Mouse (Mus musculus): ENCODE results near the gene Padi1. TPM values are rescaled to one million over a fixed set of nuclear protein-coding genes. Genes with fewer than 3 reads are reported as not detected.

Gene Padi1
- polyA plus RNA-seq, 1 experiment from 2014 or later = 0.26 TPM

- Histone ChIP-seq H3K9ac (replicated peaks; ENCODE audit: low read length) (no peak overlapping the region), H3K27me3 (ENCODE audit: insufficient read depth, low read length) (no peaks in the 10 kb centered on the region; the same call in 1 of the 2 replicates), H3K4me3 (ENCODE audit: low read length) (no peak overlapping the region), H3K4me2 (replicated peaks; ENCODE audit: low read depth, low read length) (no peak overlapping the region; the same call in 1 of the 2 replicates), H3K9me3 (ENCODE audit: low read length) (no peaks in the 10 kb centered on the region), H3K36me3 (ENCODE audit: insufficient read depth, low read length) (no peaks in the 10 kb centered on the region), H3K27ac (ENCODE audit: low read length) (no peak overlapping the region), H3K4me1 (ENCODE audit: insufficient read depth, low read length) (peaks cover 36% of the 10 kb centered on the region)
- no peak for ATAC-seq (ENCODE audit: low FRiP score, low TSS enrichment)
- 12% methylated on average over 12 of the region's 14 CpGs for WGBS
Measured at GRCm38 (mm10) chr4:140812609-140813008, 33.0 kb downstream of the Padi1 start.

GRCm38 (mm10) chr4:140812191-140812590 is 33.4 kb downstream of the Padi1 start:
- H3K9ac ChIP-seq (replicated peaks; ENCODE audit: low read length) = no peak overlapping the region
- H3K36me3 ChIP-seq (ENCODE audit: insufficient read depth, low read length) = no peaks in the 10 kb centered on the region
- no peak for ATAC-seq (ENCODE audit: low FRiP score, low TSS enrichment)
- no peak overlapping the region for H3K4me3 ChIP-seq (ENCODE audit: low read length)
- no peaks in the 10 kb centered on the region; the same call in 1 of the 2 replicates for H3K27me3 ChIP-seq (ENCODE audit: insufficient read depth, low read length)
- no peaks in the 10 kb centered on the region for H3K9me3 ChIP-seq (ENCODE audit: low read length)
- H3K4me1 ChIP-seq (ENCODE audit: insufficient read depth, low read length) = peaks cover 36% of the 10 kb centered on the region
- no peak overlapping the region for H3K27ac ChIP-seq (ENCODE audit: low read length)
- WGBS = 53% methylated on average over 8 of the region's 8 CpGs
- H3K4me2 ChIP-seq (replicated peaks; ENCODE audit: low read depth, low read length) = no peak overlapping the region; the same call in 1 of the 2 replicates

DNA sequence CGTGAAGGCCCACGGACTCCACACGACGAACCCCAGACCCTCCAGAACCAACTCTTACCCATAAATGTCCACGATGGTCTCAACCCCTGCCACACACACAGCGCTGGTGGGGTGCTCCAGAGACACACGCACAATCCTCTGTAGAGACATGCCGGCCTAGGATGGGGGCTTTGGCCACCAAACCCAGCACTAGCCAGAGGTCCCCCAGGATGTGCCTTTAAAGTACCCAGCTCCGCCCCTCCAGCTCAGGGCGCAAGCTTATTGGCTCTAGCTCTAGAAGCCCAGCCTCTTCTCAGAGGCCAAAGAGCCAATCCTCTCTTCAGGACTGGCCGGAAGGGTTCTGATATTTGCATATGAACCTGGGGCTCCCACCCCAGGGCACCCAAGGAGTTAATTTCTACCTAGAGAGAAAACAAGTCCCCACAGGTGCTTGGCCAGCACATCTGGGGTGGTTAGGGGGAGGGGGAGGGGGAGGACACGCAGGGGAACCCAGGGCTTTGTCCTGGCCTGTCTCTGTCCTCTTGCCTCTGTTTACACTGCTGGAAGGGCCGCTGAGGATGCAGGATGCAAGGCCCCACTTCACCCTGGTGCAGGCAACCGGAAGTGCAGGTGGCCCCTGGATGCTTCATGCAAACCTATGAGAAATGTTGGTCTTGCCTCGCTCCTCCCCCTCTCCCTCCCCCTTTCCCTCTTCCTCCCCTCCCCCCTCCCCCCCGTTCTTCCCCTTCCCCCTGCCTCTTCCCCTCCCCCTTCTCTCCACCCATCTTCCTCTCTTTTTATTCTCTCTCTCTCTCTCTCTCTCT is 34.9 kb downstream of the Padi1 start, which contains the start of gene Padi3:
TSS of gene Padi3 (minus strand) at position 191 of the 803 bp plus-strand sequence.
- H3K4me1 ChIP-seq (ENCODE audit: insufficient read depth, low read length) = peaks cover 30% of the 10 kb centered on the region
- 78% methylated on average over 14 of the region's 16 CpGs for WGBS

GRCm38 (mm10) chr4:140809118-140809517 is 36.5 kb downstream of the Padi1 start:
- Histone ChIP-seq H3K27ac (ENCODE audit: low read length) (no peak overlapping the region), H3K36me3 (ENCODE audit: insufficient read depth, low read length) (no peaks in the 10 kb centered on the region), H3K4me3 (ENCODE audit: low read length) (no peak overlapping the region), H3K9ac (replicated peaks; ENCODE audit: low read length) (no peak overlapping the region), H3K9me3 (ENCODE audit: low read length) (no peaks in the 10 kb centered on the region), H3K4me2 (replicated peaks; ENCODE audit: low read depth, low read length) (no peak overlapping the region), H3K27me3 (ENCODE audit: insufficient read depth, low read length) (no peaks in the 10 kb centered on the region; the same call in 1 of the 2 replicates), H3K4me1 (ENCODE audit: insufficient read depth, low read length) (peaks cover 24% of the 10 kb centered on the region)
- no peak for ATAC-seq (ENCODE audit: low FRiP score, low TSS enrichment)
- WGBS = 72% methylated on average over 8 of the region's 8 CpGs

More for the DNA sequence above, 34.9 kb downstream of the Padi1 start, which contains the start of gene Padi3:
- Histone ChIP-seq H3K36me3 (ENCODE audit: insufficient read depth, low read length) (no peaks in the 10 kb centered on the region), H3K27ac (ENCODE audit: low read length) (no peak within 1 kb of the TSS), H3K4me3 (ENCODE audit: low read length) (no peak within 1 kb of the TSS), H3K4me2 (replicated peaks; ENCODE audit: low read depth, low read length) (no peak within 1 kb of the TSS), H3K9me3 (ENCODE audit: low read length) (no peaks in the 10 kb centered on the region), H3K9ac (replicated peaks; ENCODE audit: low read length) (no peak within 1 kb of the TSS), H3K27me3 (ENCODE audit: insufficient read depth, low read length) (no peaks in the 10 kb centered on the region; the same call in 1 of the 2 replicates)
- no peak for ATAC-seq (ENCODE audit: low FRiP score, low TSS enrichment)

GRCm38 (mm10) chr4:140804601-140805000 is 41.0 kb downstream of the Padi1 start:
- WGBS = 47% methylated on average over 9 of the region's 9 CpGs
- no peak for ATAC-seq (ENCODE audit: low FRiP score, low TSS enrichment)

GRCm38 (mm10) chr4:140801364-140801763 is 44.2 kb downstream of the Padi1 start:
- ATAC-seq (ENCODE audit: low FRiP score, low TSS enrichment) = no peak
- Histone ChIP-seq H3K27ac (ENCODE audit: low read length) (no peak overlapping the region), H3K4me1 (ENCODE audit: insufficient read depth, low read length) (no peaks in the 10 kb centered on the region), H3K9ac (replicated peaks; ENCODE audit: low read length) (no peak overlapping the region), H3K36me3 (ENCODE audit: insufficient read depth, low read length) (no peaks in the 10 kb centered on the region), H3K4me2 (replicated peaks; ENCODE audit: low read depth, low read length) (no peak overlapping the region), H3K4me3 (ENCODE audit: low read length) (no peak overlapping the region), H3K9me3 (ENCODE audit: low read length) (no peaks in the 10 kb centered on the region), H3K27me3 (ENCODE audit: insufficient read depth, low read length) (no peaks in the 10 kb centered on the region; the same call in 1 of the 2 replicates)
- WGBS = 82% methylated on average over 3 of the region's 3 CpGs

More at GRCm38 (mm10) chr4:140804601-140805000, 41.0 kb downstream of the Padi1 start:
- H3K27me3 ChIP-seq (ENCODE audit: insufficient read depth, low read length) = no peaks in the 10 kb centered on the region; the same call in 1 of the 2 replicates
- H3K27ac ChIP-seq (ENCODE audit: low read length) = no peak overlapping the region
- no peak overlapping the region for H3K4me2 ChIP-seq (replicated peaks; ENCODE audit: low read depth, low read length)
- H3K36me3 ChIP-seq (ENCODE audit: insufficient read depth, low read length) = no peaks in the 10 kb centered on the region
- no peaks in the 10 kb centered on the region for H3K9me3 ChIP-seq (ENCODE audit: low read length)
- no peak overlapping the region for H3K9ac ChIP-seq (replicated peaks; ENCODE audit: low read length)
- H3K4me1 ChIP-seq (ENCODE audit: insufficient read depth, low read length) = no peaks in the 10 kb centered on the region
- H3K4me3 ChIP-seq (ENCODE audit: low read length) = no peak overlapping the region

DNA sequence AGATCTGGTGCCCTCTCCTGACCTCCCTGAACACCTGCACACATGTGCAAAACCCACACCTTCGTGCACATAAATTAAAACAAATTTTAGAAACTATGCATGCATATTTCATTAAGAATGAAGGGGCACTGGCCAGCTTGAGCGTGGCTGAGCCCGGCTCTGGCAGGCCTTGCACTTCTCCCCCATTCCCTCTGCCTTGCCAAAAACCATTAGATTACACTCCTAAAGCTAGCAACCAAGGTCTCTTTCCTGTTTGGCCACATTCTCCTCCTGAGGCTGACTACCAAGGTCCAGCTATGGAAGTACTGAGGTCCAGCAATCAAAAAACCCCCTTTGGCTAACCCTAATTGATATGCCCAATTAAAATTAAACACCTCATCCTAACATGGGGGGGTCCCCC is 48.8 kb downstream of the Padi1 start:
- Histone ChIP-seq H3K36me3 (ENCODE audit: insufficient read depth, low read length) (no peaks in the 10 kb centered on the region), H3K9ac (replicated peaks; ENCODE audit: low read length) (no peak overlapping the region), H3K4me1 (ENCODE audit: insufficient read depth, low read length) (peaks cover 3% of the 10 kb centered on the region; the same call in 1 of the 2 replicates), H3K4me2 (replicated peaks; ENCODE audit: low read depth, low read length) (no peak overlapping the region), H3K4me3 (ENCODE audit: low read length) (no peak overlapping the region), H3K27ac (ENCODE audit: low read length) (no peak overlapping the region), H3K27me3 (ENCODE audit: insufficient read depth, low read length) (no peaks in the 10 kb centered on the region), H3K9me3 (ENCODE audit: low read length) (no peaks in the 10 kb centered on the region)
- ATAC-seq (ENCODE audit: low FRiP score, low TSS enrichment) = no peak
- 82% methylated on average over 3 of the region's 3 CpGs for WGBS

DNA sequence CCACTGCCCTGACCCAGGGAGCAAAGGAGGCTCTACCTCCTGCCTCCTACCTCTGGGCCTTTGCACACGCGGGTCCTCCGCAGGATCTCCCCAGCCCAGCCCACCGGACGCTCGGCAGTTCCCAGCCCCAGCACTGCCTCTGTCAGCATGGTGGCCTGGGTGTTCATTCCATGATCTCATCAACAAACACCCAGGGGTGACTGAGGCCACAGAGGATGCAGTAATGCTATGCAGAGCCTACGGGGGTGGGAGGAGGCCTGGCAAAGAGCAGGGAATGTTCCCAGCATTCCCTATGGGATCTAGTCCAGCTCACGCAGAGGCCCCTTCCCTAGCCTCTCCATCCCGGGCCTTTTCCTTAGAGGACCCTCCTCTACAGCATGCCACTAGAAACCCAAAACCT is 50.9 kb downstream of the Padi1 start:
- Histone ChIP-seq H3K4me3 (ENCODE audit: low read length) (no peak overlapping the region), H3K27ac (ENCODE audit: low read length) (no peak overlapping the region), H3K36me3 (ENCODE audit: insufficient read depth, low read length) (no peaks in the 10 kb centered on the region), H3K9me3 (ENCODE audit: low read length) (no peaks in the 10 kb centered on the region), H3K9ac (replicated peaks; ENCODE audit: low read length) (no peak overlapping the region), H3K4me2 (replicated peaks; ENCODE audit: low read depth, low read length) (no peak overlapping the region), H3K27me3 (ENCODE audit: insufficient read depth, low read length) (no peaks in the 10 kb centered on the region), H3K4me1 (ENCODE audit: insufficient read depth, low read length) (peaks cover 9% of the 10 kb centered on the region)
- no peak for ATAC-seq (ENCODE audit: low FRiP score, low TSS enrichment)
- WGBS = 76% methylated on average over 9 of the region's 9 CpGs

DNA sequence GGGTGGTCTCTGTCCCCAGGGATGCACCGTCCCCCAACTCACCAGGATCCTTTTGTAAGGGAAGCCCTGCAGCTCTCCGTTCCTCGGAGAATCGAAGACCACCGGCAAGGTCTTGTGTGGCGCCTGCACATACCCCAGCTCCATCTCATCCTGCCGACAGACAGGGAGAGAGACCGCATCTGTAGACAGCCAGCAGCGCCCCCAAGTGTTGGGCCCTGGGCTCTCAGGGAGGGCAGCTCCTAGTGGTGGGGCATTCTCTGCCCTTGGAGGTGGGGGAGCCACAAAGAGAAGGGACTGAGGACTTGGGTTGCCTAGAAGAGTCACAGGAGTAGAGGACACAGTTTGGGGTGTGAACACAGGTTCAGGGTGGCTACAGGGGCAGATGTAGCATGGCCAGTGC is 51.8 kb downstream of the Padi1 start:
- H3K27me3 ChIP-seq (ENCODE audit: insufficient read depth, low read length) = no peaks in the 10 kb centered on the region
- no peak overlapping the region for H3K27ac ChIP-seq (ENCODE audit: low read length)
- H3K36me3 ChIP-seq (ENCODE audit: insufficient read depth, low read length) = no peaks in the 10 kb centered on the region
- H3K4me1 ChIP-seq (ENCODE audit: insufficient read depth, low read length) = peaks cover 12% of the 10 kb centered on the region
- no peak for ATAC-seq (ENCODE audit: low FRiP score, low TSS enrichment)
- 67% methylated on average over 9 of the region's 9 CpGs for WGBS
- no peak overlapping the region for H3K9ac ChIP-seq (replicated peaks; ENCODE audit: low read length)
- no peak overlapping the region for H3K4me3 ChIP-seq (ENCODE audit: low read length)
- no peak overlapping the region for H3K4me2 ChIP-seq (replicated peaks; ENCODE audit: low read depth, low read length)
- H3K9me3 ChIP-seq (ENCODE audit: low read length) = no peaks in the 10 kb centered on the region

GRCm38 (mm10) chr4:140792584-140792983 is 53.0 kb downstream of the Padi1 start:
- Histone ChIP-seq H3K36me3 (ENCODE audit: insufficient read depth, low read length) (no peaks in the 10 kb centered on the region), H3K4me3 (ENCODE audit: low read length) (no peak overlapping the region), H3K4me2 (replicated peaks; ENCODE audit: low read depth, low read length) (no peak overlapping the region), H3K9ac (replicated peaks; ENCODE audit: low read length) (no peak overlapping the region), H3K27ac (ENCODE audit: low read length) (no peak overlapping the region), H3K4me1 (ENCODE audit: insufficient read depth, low read length) (peaks cover 12% of the 10 kb centered on the region), H3K27me3 (ENCODE audit: insufficient read depth, low read length) (no peaks in the 10 kb centered on the region), H3K9me3 (ENCODE audit: low read length) (no peaks in the 10 kb centered on the region)
- 82% methylated on average over 7 of the region's 7 CpGs for WGBS
- no peak for ATAC-seq (ENCODE audit: low FRiP score, low TSS enrichment)
